Mouse (Mus musculus): ENCODE results near the gene Rpsa.
"Not testable (repeated sequence)": the region's sequence is repeated elsewhere in the genome, so short reads cannot be mapped to it uniquely, and the experiment has no call there.

Rpsa gene

DNA sequence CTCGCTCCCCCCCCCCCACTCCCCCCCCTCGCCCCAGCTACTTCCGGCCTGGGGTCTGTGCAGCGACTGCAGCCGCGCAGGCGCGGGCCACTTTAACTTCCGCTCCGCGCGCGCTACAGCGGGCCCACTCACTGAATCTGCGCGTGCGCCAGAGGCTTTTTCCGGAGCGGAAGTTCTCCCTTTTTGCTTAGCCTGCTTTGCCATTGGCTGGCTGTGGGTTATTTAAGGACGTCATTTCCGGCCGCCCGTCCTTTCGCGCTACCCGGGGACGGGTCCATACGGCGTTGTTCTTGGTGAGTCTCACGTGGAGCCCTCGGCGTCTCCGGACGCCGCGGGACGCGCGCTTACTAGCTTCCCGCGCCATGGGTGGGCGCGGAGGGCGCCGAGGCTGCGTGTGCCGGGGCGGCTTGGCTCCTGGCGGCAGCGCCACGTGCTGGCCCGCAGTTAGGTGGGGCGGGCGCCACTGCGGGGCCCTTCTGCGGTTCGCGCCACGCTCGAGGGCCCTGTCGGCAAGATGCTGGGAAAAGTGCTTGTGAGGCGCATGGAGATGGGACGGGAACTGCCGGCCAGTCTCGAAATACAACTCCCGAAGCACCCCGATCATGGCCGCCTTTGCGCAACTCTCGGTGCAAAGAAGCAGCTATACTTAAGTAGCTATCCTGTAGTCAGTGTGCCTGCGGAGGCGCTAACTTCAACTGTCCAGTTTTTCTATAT, at the start of gene Rpsa:
Rpsa (plus strand) TSS at position 152 of the 714 bp plus-strand sequence.
- DNase-seq (ENCODE audit: low spot score in 2 of 2): peak; percentile 94 to 97

- no peak for DNase-seq (ENCODE audit: low spot score in 2 of 2)
Measured at GRCm38 (mm10) chr9:120078241-120078640, 49.2 kb upstream of the Rpsa start.

GRCm38 (mm10) chr9:120079901-120080300, 47.6 kb upstream of the Rpsa start:
- no peak for DNase-seq (ENCODE audit: low spot score in 2 of 2)

GRCm38 (mm10) chr9:120080546-120081108, 46.9 kb upstream of the Rpsa start:
- peak in 1 of 2 experiments; percentile 53 for DNase-seq (ENCODE audit: low spot score in 2 of 2)

- DNase-seq (ENCODE audit: low spot score in 2 of 2): no peak
Measured at GRCm38 (mm10) chr9:120081247-120081646, 46.2 kb upstream of the Rpsa start.

DNA sequence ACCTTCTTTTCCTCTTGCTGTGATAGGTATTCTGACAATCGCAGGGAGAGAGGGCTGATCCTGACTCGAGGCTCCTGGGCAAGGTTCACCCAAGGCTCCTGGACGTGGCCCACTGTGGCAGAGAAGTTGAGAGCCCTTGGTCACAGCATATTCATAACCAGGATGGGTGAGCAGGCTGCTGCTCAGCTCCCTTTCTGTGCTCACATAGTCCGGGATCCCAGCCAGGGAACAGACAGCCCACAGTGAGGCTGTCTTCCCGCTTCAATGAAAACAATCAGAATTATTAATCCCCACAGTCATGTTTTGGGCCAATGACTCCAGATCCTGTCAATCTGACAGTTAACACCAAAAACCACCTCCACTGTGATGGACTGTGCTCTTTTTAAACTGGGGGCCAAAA, 45.5 kb upstream of the Rpsa start:
- no peak for DNase-seq (ENCODE audit: low spot score in 2 of 2)

DNA sequence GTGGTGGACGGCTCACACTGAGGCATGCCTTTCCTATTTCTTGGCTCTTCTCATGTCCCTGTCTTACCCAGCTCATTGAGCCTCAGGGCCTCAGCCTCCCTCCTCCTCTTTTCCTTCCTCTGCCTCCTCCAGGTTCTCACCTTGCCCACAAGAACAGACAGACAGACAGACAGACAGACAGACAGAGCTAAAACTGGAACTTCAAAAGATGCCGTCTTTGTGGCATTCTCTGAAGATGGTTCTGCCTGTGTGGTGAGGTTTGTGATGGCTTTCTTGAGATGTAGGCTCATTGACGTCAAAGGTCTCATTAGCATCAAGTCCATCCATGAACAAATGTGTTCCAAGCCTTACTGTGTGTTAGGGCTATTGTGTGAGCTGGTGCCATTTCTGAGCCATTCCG, 44.8 kb upstream of the Rpsa start:
- no peak for DNase-seq (ENCODE audit: low spot score in 2 of 2)

DNA sequence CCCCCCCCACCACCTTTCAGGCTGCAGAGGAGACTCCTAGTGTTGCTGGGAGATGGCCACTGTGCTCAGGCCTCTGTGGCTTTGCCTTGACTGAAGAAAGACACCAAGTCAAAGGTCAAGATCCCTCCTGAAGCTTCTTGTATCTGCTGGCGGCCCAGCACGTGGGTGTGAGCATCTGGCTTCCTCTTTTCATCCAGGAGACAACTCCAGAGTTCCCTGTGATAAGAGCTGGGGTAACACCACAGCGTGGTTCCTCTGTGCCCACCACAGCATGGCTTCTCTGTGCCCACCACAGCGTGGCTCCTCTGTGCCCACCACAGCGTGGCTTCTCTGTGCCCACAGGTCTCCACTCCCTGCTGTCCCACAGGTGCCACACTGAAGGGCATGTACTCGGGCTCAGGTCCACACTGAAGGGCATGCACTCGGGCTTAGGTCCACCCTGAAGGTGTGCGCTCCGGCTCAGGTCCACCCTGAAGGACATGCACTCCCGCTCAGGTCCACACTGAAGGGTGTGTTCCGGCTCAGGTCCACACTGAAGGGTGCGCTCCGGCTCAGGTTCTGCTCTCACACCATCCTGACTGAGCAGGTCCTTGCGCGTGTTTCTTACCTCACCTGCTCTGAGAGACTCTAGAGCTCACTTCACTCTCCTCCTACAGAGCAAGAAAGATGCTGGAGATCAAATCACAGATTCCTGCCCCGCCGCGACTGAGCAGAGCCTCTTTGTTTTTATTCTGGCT, 44.2 kb upstream of the Rpsa start:
- DNase-seq (ENCODE audit: low spot score in 2 of 2): no peak

GRCm38 (mm10) chr9:120084406-120084805, 43.1 kb upstream of the Rpsa start:
- DNase-seq (ENCODE audit: low spot score in 2 of 2): no peak

DNA sequence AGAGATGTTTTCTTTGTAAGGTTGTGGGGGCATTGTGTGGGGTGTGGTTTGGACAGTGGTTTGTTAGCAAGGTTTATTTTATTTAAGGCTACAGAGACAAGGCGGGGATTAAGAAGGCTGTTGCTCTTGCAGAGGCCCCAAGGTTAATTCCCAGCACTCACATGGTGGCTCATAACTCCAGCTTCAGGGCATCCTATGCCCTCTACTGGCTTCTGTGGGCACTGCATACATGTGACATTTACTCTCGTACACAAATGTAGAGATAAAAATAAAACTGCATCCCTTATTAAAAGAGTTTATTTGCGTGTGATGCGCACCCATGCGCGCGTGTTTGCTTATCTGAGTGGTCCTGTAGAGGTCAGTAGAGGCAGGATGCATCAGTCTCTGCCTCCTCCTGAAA, 38.4 kb upstream of the Rpsa start:
- DNase-seq (ENCODE audit: low spot score in 2 of 2): no peak

DNA sequence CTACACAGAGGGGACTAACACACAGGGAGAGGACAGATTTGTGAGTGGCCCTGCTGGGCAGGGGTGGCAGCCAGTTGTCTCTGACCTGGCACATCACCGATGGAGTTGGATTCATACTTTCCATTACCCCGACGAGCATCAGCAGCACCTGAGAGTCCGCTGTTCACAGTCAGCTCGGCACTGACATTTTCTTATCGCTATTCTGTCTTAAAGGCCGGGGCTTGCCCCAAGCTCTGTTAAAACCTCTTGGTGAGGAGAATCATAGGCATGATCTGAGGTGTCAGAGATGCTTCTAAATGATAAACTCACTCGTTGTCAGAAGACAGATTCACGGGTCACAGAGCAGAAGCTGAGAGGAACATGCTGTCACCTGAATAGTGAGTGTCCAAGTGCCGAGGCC, 36.4 kb upstream of the Rpsa start:
- no peak for DNase-seq (ENCODE audit: low spot score in 2 of 2)

DNA sequence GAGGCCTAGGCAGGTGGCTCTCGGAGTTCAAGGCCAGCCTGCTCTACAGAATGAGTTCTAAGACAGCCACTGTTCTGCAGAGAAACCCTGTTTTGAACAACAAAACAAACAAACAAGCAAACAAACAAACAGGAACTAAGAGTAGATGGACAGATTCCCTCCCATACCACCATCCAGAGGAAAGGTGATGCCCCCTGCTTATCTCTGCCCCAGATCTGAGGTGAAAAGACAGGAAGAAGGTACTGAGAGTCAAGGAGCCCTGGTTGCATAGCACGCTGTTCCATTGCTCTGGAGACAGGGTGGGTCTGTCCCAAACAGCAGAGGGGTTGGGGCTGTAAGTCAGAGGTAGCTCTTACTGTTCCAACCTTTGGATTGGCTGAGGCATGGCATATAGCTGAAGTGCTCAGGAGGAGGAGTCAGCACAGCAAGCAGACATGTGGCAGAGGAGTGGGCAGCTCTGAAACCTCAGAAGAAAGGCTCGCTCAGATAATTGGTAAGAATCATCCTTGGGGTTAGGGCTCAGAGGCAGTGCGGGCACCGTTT, 35.7 kb upstream of the Rpsa start, which contains the start of gene Ccr8:
Ccr8 (plus strand) TSS at position 419 of the 543 bp plus-strand sequence.
- DNase-seq (ENCODE audit: low spot score in 2 of 2): no peak

GRCm38 (mm10) chr9:120093701-120094100, 33.8 kb upstream of the Rpsa start:
- no peak for DNase-seq (ENCODE audit: low spot score in 2 of 2)

- no peak for DNase-seq (ENCODE audit: low spot score in 2 of 2)
Measured at GRCm38 (mm10) chr9:120095886-120096285, 31.6 kb upstream of the Rpsa start.

DNA sequence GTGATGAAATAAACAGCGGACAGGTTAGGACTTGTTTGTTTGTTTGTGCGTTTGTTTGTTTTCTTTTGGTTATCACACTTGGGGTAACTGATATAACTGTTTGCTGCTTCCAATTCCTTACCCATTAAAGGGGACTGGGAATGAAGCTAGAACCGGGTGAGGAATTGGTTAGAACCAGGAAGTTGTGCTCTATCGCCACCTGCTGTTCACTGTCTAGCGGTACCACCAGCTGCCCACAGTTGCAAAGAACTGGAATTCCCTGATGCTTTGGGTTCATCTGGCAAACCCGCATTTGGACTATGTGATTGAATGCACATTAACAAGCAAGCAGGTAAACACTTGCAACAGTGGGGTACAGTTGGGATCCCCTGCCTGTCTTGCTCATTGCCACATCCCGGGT, 28.8 kb upstream of the Rpsa start:
- peak in 1 of 2 experiments; percentile 72 for DNase-seq (ENCODE audit: low spot score in 2 of 2)

DNA sequence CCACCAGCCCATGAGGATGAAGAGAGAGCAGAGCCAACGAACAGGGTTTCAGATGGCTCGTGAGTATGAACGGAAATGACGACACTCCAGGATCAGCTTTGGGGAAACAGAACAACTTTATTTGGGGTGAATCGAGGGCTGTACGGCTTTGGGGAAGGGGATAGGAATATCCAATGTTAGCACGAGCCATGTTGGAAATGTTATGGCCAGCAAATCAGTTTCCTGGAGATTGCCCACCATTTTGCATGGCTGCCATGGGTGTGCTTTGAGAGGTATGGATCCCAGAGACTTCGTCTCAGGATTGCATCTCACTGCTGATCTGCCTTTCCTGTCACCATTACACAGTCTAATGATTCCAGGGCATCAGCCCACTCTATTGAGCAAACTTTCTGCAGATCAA, 28.2 kb upstream of the Rpsa start:
- DNase-seq (ENCODE audit: low spot score in 2 of 2): no peak

GRCm38 (mm10) chr9:120101165-120101564, 26.3 kb upstream of the Rpsa start:
- no peak for DNase-seq (ENCODE audit: low spot score in 2 of 2)

- DNase-seq (ENCODE audit: low spot score in 2 of 2): not testable (repeated sequence)
Measured at GRCm38 (mm10) chr9:120108953-120109352, 18.5 kb upstream of the Rpsa start.

DNA sequence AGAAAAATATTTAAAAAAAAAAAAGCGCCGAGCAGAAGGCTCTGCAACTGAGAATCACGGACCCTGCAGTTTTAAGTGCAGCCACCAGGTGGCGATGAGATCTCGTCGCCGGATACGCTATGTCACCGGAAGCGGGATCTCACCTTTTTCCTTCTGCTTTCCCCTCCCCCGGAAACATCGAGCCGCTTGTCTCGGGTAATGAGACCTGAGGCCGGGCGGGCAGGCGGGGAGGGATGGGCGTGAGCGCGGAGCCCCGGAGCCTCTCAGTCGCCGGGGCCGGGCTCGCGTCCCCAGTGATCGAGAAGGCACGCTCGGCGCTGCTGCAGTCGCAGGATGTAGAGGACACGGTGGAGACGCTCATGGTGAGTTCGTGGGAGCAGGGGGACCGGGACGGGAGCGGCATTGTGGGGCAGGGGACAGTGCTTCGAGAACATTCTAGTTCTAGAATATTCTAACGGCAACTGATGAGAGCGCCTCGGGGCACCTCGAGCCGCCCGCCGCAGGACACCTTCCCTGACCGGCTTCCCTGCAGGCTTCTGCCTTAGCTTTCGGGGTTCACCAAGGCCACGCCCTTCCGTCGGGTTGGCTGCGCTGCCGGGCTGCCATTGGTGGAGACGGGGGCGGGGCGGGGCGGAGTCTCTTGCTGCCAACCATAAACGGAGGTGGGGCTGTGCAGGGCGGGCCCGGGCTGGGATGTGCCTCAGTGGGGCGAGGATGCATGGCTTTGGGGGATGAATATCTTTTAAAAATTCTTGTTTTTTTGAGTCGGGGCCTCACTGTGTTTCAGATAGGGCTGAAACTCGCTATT, 17.1 kb upstream of the Rpsa start, which contains the start of gene Slc25a38:
Slc25a38 (plus strand) TSS at position 164 of the 808 bp plus-strand sequence.
- DNase-seq (ENCODE audit: low spot score in 2 of 2): peak; percentile 85 to 96

DNA sequence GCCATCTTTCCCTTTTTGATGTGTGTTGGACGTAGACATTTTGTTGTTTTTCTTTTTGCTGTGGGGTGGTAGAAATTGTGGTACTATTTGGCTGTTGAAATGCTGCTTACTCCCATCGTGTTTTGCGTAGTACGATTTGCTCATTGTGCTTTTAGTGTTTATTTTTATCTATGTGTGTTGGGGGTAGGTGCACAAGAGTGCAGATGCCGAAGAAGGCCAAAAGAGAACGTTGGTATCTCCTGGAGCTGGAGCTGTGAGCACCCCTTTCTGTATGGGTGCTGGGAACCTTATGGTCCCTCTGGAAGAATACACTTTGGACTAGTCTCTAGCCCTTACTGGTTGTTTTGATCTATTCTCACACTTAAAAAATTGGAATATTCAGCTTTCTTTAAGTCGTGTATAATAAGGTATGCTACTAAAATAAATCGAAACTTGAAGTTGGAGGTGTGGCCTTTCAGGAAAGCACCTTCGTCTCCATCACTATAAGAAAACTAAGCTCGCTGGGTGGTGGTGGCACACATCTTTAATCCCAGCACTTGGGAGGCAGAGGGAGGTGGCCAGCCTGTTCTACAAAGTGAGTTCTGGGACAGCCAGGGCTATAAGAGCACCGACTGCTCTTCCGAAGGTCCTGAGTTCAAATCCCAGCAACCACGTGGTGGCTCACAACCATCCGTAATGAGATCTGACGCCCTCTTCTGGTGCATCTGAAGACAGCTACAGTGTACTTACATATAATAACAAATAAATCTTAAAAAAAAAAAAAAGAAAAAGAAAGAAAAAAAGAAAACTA, 16.1 kb upstream of the Rpsa start:
- DNase-seq (ENCODE audit: low spot score in 2 of 2): no peak

GRCm38 (mm10) chr9:120112472-120112871, 15.0 kb upstream of the Rpsa start:
- DNase-seq (ENCODE audit: low spot score in 2 of 2): no peak

All from left cerebral cortex, adult 9 months (tissue).